Mouse (Mus musculus) small intestine, adult 2 months (tissue): ENCODE data around the gene Gpatch11.

Source experiments
- CTCF ChIP-seq: fragments of 200-500 bp; IDR thresholded peaks from 2 replicates; pipeline ENCODE4 v1.5.1; 2012; ENCODE audit warnings: low read depth, mild to moderate bottlenecking, control low read depth, inconsistent platforms, low read length, moderate library complexity, mixed read lengths; ENCODE audit not compliant: insufficient replicate concordance, insufficient read length; ENCODE audit errors: extremely low read depth
- POLR2A ChIP-seq: fragments of 200-500 bp; IDR thresholded peaks from 2 replicates; pipeline ENCODE4 v1.6.1; 2012; ENCODE audit warnings: low read depth, mild to moderate bottlenecking, control low read depth, inconsistent platforms, low read length, moderate library complexity

GRCm38 (mm10) chr17:78894991-78895390 is 59.6 kb downstream of the Gpatch11 start:
- TF ChIP-seq CTCF (no peak), POLR2A (no peak)
